Mouse (Mus musculus): ENCODE results near the gene Dph2. TPM values are rescaled to one million over a fixed set of nuclear protein-coding genes. Genes with fewer than 3 reads are reported as not detected.

The Dph2 gene
- polyA plus RNA-seq, 1 experiment from 2014 or later = 21.8 TPM

DNA sequence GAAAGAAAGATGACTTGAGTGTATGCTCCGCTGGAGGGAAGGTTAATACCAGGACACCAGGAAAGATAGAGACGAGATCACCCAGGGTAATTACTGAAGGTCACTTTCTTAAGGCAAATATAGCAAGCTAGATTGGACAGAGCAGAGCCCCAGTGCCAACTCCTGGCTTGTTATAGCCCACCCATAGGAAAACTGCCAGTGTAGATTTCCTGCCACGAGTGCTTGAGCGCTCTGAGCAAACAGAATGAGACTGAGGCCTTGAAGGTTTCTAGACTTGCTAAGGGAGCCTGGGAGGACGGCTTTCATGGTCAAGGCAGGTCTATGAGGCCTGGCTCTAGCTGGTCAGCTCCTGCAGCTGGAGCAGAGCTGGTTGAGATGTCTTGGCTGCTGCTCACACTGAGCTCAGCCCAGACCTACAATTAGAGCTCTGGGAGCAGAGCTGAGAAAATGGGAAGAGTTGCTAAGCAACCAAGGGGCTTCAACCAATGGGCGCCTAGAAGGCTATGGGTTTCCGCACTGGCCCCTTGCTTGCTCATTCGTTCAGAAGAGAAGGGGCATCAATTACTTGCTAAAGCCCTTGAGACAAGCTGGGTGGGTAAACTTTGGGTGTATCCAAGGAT, 17.1 kb upstream of the Dph2 start:
- 31% methylated on average over 8 of the region's 8 CpGs for WGBS
- Histone ChIP-seq H3K4me1 (peaks cover 68% of the 10 kb centered on the region), H3K9ac (replicated peaks) (peak overlapping the region; percentile 30; the same call in 1 of the 2 replicates), H3K36me3 (peaks cover 37% of the 10 kb centered on the region), H3K27me3 (replicated peaks) (no peaks in the 10 kb centered on the region), H3K4me2 (peak overlapping the region; percentile 56), H3K9me3 (replicated peaks) (no peaks in the 10 kb centered on the region), H3K27ac (replicated peaks) (peak overlapping the region; percentile 86), H3K4me3 (replicated peaks) (peak overlapping the region; percentile 23)
- peak; percentile 82 for ATAC-seq (ENCODE audit: low FRiP score)

DNA sequence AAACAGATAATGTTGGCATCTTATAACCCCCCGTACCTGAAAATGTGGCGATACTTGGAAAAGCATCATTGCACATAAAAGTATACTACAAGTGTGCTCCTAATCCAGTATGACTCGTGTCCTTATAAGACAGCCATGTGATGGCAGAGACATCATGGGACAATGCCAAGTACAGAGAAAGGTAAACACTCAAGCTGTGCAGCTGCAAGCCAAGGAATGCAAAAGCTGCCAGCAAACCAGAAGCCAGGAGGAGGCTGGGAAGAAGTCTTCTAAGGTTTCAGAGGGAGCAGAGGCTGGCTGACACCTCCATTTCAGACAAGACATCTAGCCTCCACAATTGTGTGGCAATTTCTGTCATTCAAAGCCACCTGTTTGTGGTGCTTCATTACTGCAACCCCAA, 14.4 kb upstream of the Dph2 start:
- Histone ChIP-seq H3K36me3 (peaks cover 56% of the 10 kb centered on the region), H3K9ac (replicated peaks) (no peak overlapping the region), H3K4me1 (peaks cover 41% of the 10 kb centered on the region), H3K4me3 (replicated peaks) (no peak overlapping the region), H3K9me3 (replicated peaks) (no peaks in the 10 kb centered on the region), H3K27me3 (replicated peaks) (no peaks in the 10 kb centered on the region), H3K27ac (replicated peaks) (no peak overlapping the region), H3K4me2 (no peak overlapping the region)
- ATAC-seq (ENCODE audit: low FRiP score) = no peak
- WGBS = 94% methylated on average over 3 of the region's 3 CpGs

DNA sequence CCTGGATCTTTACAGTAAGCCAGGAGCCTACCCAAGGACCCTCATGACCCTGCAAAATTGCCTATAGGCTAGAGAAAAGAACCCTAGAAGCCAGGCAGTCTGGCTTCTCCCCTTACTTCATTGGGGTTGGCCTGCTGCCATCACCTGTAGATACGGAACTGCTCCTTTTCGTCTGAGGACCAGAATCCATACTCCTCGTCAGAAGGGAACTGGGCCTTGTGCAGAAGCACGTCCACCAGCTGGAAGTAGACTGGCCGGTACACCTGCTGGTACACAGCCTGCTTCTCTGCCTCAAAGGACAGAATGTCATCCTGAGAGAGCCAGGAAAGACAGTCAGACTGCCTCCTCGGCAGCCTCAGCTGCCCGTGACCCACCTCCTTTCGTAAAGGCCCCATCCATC, 12.9 kb upstream of the Dph2 start:
- Histone ChIP-seq H3K9me3 (replicated peaks) (no peaks in the 10 kb centered on the region), H3K27ac (replicated peaks) (no peak overlapping the region), H3K27me3 (replicated peaks) (no peaks in the 10 kb centered on the region), H3K4me2 (no peak overlapping the region), H3K4me3 (replicated peaks) (no peak overlapping the region), H3K9ac (replicated peaks) (no peak overlapping the region), H3K4me1 (peaks cover 27% of the 10 kb centered on the region), H3K36me3 (peaks cover 63% of the 10 kb centered on the region)
- WGBS = 96% methylated on average over 8 of the region's 8 CpGs
- ATAC-seq (ENCODE audit: low FRiP score) = no peak

DNA sequence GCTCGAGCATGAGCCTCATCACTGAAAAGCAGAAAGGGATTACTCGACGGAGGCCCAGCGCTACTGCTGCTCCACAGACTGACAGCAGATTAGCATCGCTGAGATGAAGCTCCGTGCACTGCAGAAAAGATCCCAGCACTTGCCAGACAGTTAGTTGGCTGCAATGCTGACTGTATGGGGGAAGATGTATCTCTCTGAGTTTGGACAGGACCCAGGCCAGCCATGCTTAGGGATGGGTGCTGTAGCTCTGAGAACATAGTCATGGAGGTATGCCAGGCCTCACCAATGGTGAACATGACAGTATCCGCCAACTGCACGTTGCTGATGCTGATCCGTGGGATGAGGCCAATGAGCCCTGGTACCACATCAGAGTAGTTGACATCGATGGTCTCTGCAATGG, 12.3 kb upstream of the Dph2 start:
- no peak overlapping the region for H3K4me3 ChIP-seq (replicated peaks)
- H3K27ac ChIP-seq (replicated peaks) = no peak overlapping the region
- H3K9ac ChIP-seq (replicated peaks) = no peak overlapping the region
- WGBS = 92% methylated on average over 10 of the region's 10 CpGs
- no peak for ATAC-seq (ENCODE audit: low FRiP score)
- no peaks in the 10 kb centered on the region for H3K27me3 ChIP-seq (replicated peaks)
- H3K4me1 ChIP-seq = peaks cover 20% of the 10 kb centered on the region
- H3K36me3 ChIP-seq = peaks cover 70% of the 10 kb centered on the region
- no peaks in the 10 kb centered on the region for H3K9me3 ChIP-seq (replicated peaks)
- H3K4me2 ChIP-seq = no peak overlapping the region

DNA sequence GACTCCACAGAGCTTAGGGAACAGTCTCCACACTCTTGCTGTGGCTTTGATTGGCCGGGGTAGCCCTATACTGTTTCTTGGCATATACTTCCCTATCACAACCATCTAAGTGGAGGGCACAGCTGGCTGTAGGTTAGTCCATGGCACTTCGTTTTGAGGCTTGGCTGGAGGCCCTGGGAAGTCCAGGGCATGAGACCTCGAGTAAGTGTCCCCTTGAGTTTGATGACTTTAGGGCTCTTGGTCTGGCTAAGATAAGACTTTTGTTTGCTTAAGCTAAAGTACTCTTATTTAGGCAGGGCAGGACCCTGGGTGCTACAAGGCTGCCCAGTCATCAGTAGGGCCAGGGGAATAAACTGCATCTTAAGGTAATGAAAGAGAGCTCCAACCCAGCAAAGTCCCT, 6.3 kb upstream of the Dph2 start:
- Histone ChIP-seq H3K27me3 (replicated peaks) (no peaks in the 10 kb centered on the region), H3K36me3 (peaks cover 92% of the 10 kb centered on the region), H3K4me1 (no peaks in the 10 kb centered on the region), H3K4me2 (no peak overlapping the region), H3K9me3 (replicated peaks) (no peaks in the 10 kb centered on the region), H3K4me3 (replicated peaks) (no peak overlapping the region), H3K9ac (replicated peaks) (no peak overlapping the region), H3K27ac (replicated peaks) (no peak overlapping the region)
- ATAC-seq (ENCODE audit: low FRiP score) = no peak
- 93% methylated on average over 3 of the region's 3 CpGs for WGBS

DNA sequence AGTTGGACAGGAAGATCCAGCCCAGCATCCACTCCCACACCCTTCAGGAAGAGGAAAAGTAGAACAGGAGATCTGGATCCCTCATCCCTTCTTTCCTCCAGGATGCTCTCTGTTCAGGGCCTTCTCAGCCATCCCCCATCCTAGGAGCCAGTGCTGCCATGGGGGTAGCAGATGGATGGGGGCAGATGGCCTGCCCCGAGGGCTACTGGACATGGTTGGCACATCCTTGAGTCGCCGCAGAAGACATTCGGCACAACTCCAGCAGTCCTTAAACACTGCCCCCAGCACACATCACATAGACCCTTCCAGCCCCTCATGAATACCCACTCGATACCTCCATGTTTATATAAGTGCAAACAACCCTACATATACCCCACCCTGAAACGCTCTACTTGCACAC, 4.2 kb upstream of the Dph2 start:
- no peak for ATAC-seq (ENCODE audit: low FRiP score)
- WGBS = 94% methylated on average over 6 of the region's 6 CpGs
- peaks cover 71% of the 10 kb centered on the region for H3K36me3 ChIP-seq

DNA sequence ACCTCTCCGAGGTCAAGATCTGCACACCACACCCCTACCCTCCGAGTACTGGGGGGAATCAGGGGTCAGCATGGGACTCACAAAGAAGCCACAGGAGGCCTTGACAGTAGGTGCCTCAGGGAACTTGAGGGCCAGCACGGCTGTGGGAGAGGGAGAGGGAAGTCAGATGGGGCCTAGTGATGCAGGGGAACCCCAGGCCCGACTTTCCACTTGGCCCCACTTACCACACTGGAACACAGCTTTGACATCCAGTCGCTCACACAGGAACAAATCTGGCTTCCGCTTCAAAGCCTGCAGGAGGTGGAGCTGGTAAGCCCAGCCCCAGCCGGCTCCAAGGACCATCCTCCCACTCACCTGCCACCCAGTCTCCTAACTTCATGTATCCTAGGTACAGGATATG, 3.5 kb upstream of the Dph2 start:
- Histone ChIP-seq H3K9ac (replicated peaks) (no peak overlapping the region), H3K36me3 (peaks cover 64% of the 10 kb centered on the region), H3K4me1 (peaks cover 17% of the 10 kb centered on the region), H3K9me3 (replicated peaks) (no peaks in the 10 kb centered on the region), H3K27ac (replicated peaks) (no peak overlapping the region), H3K4me2 (no peak overlapping the region), H3K27me3 (replicated peaks) (no peaks in the 10 kb centered on the region), H3K4me3 (replicated peaks) (no peak overlapping the region)
- no peak for ATAC-seq (ENCODE audit: low FRiP score)
- 82% methylated on average over 7 of the region's 7 CpGs for WGBS

More for the DNA sequence above, 4.2 kb upstream of the Dph2 start:
- no peak overlapping the region for H3K27ac ChIP-seq (replicated peaks)
- peaks cover 10% of the 10 kb centered on the region for H3K4me1 ChIP-seq
- no peak overlapping the region for H3K4me2 ChIP-seq
- H3K9ac ChIP-seq (replicated peaks) = no peak overlapping the region
- H3K9me3 ChIP-seq (replicated peaks) = no peaks in the 10 kb centered on the region
- H3K4me3 ChIP-seq (replicated peaks) = no peak overlapping the region
- no peaks in the 10 kb centered on the region for H3K27me3 ChIP-seq (replicated peaks)

DNA sequence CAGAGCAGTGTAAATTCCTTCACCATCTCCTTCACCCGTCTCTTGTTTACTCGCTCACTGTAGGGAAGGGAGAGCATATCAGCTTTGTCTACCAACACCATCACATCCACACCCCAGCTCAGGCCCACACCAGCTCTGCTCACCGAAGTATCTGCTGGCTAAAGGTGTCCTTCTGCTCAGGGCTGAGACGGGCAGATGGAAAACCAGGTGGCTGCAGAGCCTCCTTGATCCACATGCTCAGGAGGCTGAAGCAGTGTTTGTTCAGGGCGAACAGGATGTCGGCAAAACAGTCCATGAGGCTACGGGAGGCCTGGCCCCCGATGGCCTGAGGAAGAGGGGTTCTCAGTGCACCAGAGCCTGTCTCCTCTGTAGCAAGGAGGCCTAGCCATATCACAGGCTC, 2.8 kb upstream of the Dph2 start:
- WGBS = 96% methylated on average over 8 of the region's 8 CpGs

DNA sequence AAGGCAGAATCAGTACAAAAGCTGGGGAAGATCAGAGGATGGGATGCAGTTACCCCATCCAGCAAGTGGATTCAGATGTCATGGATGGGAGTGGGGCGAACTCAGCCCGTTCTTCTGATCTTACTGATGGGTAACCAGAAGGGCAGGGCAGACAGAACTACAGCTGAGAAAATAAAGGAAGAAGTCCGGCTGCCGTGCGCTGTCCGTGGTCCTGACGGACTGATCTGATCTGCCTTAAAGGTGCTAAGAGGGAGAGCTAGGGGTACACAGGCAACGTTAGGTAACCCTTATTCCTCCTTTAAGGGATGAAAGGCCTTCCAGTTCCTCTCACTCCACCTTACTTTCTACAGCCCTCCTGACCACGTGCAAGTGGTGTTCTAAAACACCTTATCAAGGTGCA, 1.5 kb upstream of the Dph2 start:
- H3K9me3 ChIP-seq (replicated peaks) = no peaks in the 10 kb centered on the region
- H3K4me2 ChIP-seq = no peak overlapping the region
- H3K27ac ChIP-seq (replicated peaks) = no peak overlapping the region
- 31% methylated on average over 9 of the region's 9 CpGs for WGBS
- no peak overlapping the region for H3K9ac ChIP-seq (replicated peaks)
- peaks cover 57% of the 10 kb centered on the region for H3K36me3 ChIP-seq
- peaks cover 19% of the 10 kb centered on the region for H3K4me1 ChIP-seq
- no peak overlapping the region for H3K4me3 ChIP-seq (replicated peaks)
- no peak for ATAC-seq (ENCODE audit: low FRiP score)
- no peaks in the 10 kb centered on the region for H3K27me3 ChIP-seq (replicated peaks)

More for the DNA sequence above, 2.8 kb upstream of the Dph2 start:
- Histone ChIP-seq H3K27ac (replicated peaks) (no peak overlapping the region), H3K36me3 (peaks cover 63% of the 10 kb centered on the region), H3K4me3 (replicated peaks) (no peak overlapping the region), H3K4me2 (no peak overlapping the region), H3K27me3 (replicated peaks) (no peaks in the 10 kb centered on the region), H3K9ac (replicated peaks) (no peak overlapping the region), H3K9me3 (replicated peaks) (no peaks in the 10 kb centered on the region), H3K4me1 (peaks cover 19% of the 10 kb centered on the region)
- ATAC-seq (ENCODE audit: low FRiP score) = no peak

DNA sequence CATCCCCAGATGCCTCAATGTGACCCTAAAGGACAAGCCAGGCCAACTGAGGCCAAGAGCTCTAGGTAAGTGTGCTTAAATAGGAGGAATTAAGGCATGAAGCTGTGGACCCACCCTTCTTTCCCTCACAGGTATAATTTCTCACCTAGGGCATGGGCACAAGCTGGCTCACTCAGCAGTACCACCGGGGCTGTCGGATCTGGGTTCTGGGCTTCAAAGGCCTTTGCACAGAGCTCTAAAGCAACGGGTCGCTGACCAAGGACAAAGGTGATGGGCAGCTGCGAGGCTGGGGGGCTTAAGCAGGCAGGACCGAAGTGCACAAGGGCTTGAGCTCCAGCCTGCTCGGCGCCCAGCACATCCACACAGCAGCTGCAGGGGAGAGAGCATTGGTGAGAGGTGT, 1.1 kb downstream of the Dph2 start:
- Histone ChIP-seq H3K9ac (replicated peaks) (no peak overlapping the region), H3K4me2 (peak overlapping the region; percentile 96), H3K9me3 (replicated peaks) (no peaks in the 10 kb centered on the region), H3K27ac (replicated peaks) (no peak overlapping the region), H3K27me3 (replicated peaks) (no peaks in the 10 kb centered on the region), H3K4me1 (peaks cover 34% of the 10 kb centered on the region), H3K4me3 (replicated peaks) (peak overlapping the region; percentile 76), H3K36me3 (peaks cover 34% of the 10 kb centered on the region)
- WGBS = 81% methylated on average over 8 of the region's 8 CpGs
- ATAC-seq (ENCODE audit: low FRiP score) = no peak

DNA sequence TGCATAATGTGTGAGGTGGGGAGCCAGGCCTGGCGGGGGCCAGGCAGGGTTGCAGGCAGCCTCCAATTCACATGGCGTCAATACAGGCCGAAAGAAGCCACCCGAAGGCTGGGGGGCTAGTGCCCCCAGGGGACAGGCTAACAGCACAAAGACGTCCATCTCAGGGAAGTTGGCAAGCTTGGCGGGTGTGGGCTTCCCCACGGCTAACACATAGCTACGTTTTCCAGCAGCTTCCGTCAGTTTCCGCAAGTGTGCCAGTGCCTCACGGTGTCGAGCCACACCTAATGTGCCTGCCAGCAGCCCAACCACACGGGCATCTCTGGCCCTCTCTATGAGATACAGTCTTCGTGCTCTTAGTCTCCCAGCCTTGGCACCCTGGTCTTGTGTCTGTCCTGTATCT, 1.8 kb downstream of the Dph2 start:
- 96% methylated on average over 14 of the region's 14 CpGs for WGBS
- peaks cover 33% of the 10 kb centered on the region for H3K36me3 ChIP-seq
- no peak for ATAC-seq (ENCODE audit: low FRiP score)
- no peak overlapping the region; the same call in 1 of the 2 replicates for H3K4me2 ChIP-seq
- H3K27me3 ChIP-seq (replicated peaks) = no peaks in the 10 kb centered on the region
- H3K9me3 ChIP-seq (replicated peaks) = no peaks in the 10 kb centered on the region
- peaks cover 41% of the 10 kb centered on the region for H3K4me1 ChIP-seq
- no peak overlapping the region for H3K9ac ChIP-seq (replicated peaks)
- no peak overlapping the region for H3K4me3 ChIP-seq (replicated peaks)
- no peak overlapping the region for H3K27ac ChIP-seq (replicated peaks)

DNA sequence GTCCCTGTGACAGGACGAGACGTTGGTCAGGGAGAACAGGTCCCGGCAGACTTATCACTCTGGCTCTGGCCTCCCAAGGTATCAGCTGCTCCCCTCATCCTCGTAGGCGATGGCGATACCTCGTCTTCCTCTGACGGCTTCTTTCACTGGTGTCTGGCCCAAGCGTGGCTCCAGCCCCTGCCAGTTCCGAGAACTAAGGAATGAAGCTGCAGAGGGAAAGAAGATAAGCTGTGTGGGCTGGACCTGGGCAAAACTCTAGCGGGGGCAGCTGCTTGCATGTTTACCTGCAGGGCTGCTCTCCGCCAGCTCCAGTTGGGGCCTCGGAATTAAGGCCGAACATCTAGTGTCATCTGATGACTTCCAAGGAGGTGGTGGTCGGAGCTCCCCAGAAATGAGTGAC, 2.4 kb downstream of the Dph2 start:
- peaks cover 33% of the 10 kb centered on the region for H3K36me3 ChIP-seq
- no peak for ATAC-seq (ENCODE audit: low FRiP score)
- no peak overlapping the region for H3K4me2 ChIP-seq
- no peak overlapping the region for H3K27ac ChIP-seq (replicated peaks)
- no peaks in the 10 kb centered on the region for H3K9me3 ChIP-seq (replicated peaks)
- H3K9ac ChIP-seq (replicated peaks) = no peak overlapping the region
- H3K4me3 ChIP-seq (replicated peaks) = no peak overlapping the region
- H3K27me3 ChIP-seq (replicated peaks) = no peaks in the 10 kb centered on the region
- 91% methylated on average over 15 of the region's 15 CpGs for WGBS
- peaks cover 47% of the 10 kb centered on the region for H3K4me1 ChIP-seq
